Mouse (Mus musculus): Measurements from ENCODE around the gene Ces2a.

Ces2a gene

GRCm38 (mm10) chr8:104733753-104734152, at the start of gene Ces2a:
TSS of gene Ces2a (plus strand) at chr8:104734003.
- DNase-seq (ENCODE audit: low spot score), result no peak

- DNase-seq (ENCODE audit: low spot score), result no peak
Measured at GRCm38 (mm10) chr8:104688433-104688832, 45.4 kb upstream of the Ces2a start.

DNA sequence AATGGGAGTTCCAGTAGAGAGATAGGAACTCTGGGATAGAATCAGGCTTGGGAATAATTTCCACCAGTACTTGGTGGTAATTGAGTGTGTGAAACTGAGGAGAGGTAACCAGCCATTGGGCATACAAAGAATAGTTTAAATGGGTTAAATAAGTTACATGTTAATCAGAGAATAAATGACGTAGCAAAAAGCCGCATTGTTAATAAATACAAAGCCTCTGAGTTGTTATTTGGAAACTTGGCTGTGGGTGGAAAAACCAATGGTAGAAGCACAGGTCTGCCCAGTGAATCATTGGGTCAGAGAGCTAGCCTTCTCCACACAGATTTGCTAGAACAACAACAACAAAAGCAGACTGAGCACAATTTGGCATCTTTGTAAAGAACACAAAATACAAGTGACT, 35.2 kb upstream of the Ces2a start:
- DNase-seq (ENCODE audit: low spot score), result no peak

GRCm38 (mm10) chr8:104701900-104702299, 31.9 kb upstream of the Ces2a start:
- no peak for DNase-seq (ENCODE audit: low spot score)

DNA sequence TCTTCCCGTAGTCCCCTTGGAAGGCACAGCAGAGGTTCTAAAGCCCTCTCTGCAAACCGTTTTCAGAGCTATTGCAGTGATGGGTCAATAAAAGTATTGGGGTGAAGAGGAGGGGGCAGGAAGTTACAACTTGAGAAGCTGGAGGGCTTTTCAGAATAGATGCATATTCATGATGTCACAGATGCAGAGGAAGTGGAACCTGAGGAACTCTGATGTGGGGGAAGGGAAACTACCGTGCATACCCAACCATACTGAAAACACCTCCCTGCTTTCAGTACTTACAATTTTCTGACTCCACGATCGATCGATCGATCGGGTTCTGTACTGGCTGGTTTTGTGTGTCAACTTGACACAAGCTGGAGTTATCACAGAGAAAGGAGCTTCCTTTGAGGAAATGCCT, 12.6 kb upstream of the Ces2a start:
- no peak for DNase-seq (ENCODE audit: low spot score)

- no peak for DNase-seq (ENCODE audit: low spot score)
Measured at GRCm38 (mm10) chr8:104731451-104731850, 2.4 kb upstream of the Ces2a start.

DNA sequence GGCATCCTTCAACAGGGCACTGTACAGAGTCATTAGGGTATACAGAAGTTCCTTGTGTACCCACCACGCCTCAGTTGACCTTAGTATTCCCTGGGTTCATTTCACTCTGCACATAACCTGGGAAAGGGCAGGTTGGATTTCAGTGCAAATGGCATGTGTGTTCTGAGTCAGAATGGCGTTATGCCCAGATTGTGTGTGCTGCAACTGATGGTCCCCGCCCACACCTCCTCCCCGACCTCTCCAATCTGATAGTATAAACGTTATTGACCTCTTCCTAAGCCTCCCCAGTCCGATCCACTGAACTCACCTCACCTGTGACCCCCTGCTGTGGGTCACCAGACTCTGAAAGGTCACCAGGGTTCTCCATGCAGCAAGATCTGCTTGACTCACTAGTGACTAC, 1.8 kb upstream of the Ces2a start:
- DNase-seq (ENCODE audit: low spot score), result no peak

DNA sequence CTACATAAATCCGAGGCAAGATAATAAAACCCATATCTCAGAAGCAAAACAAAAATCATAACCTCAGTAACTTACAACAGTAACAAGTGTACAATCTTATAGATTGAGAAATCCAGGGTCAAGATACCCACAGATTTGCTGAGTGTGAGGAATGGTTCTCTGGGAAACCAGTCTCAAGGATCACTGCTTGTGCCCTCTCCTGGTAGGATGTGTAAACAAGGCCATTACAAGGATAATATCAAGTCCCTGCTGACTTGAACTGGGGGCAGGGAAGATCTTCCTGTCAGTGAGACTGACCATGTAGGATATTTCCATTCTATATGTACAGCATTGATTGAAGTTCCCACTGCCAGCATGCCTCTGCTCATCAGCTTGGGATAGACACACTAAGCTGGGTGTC, 8.2 kb downstream of the Ces2a start:
- DNase-seq (ENCODE audit: low spot score), result no peak

DNA sequence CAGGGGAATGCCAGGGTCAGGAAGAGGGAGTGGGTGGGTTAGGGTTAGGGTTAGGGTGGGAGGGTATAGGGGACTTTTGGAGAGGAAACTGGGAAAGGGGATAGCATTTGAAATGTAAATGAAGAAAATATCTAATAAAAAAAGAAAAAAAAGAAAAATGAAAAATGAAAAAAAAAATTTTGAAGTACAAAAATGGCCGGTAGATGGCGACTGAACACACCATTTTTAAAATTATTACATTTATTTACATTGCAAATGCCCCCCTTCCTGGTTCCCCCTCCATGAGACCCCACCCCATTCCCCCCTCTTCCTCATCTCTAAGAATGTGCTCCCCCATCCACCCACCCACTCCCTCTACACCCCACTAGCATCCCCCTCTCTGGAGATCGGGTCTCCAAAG, 9.6 kb downstream of the Ces2a start:
- no peak for DNase-seq (ENCODE audit: low spot score)

- no peak for DNase-seq (ENCODE audit: low spot score)
Measured at GRCm38 (mm10) chr8:104752818-104753217, 19.0 kb downstream of the Ces2a start.

DNA sequence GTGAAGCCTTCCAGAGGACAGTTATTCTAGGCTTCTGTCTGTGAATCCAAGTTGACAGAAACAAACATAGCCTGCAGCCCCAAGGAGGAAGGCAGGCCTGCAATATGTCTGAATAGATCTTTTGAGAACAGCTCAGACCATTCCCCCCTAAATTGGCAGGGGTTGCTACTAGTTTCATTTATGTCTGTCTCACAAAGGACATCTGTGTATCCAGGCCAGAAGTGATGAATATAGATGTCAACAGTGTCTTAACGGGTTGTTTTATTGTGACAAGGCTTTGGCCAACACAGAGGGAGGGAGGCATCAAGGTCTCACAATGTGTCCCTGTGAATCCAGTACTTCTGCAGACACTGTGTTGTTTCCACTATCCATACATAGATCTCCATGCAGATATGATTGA, 23.8 kb downstream of the Ces2a start:
- DNase-seq (ENCODE audit: low spot score), result no peak

- DNase-seq (ENCODE audit: low spot score), result no peak
Measured at GRCm38 (mm10) chr8:104758209-104758608, 24.4 kb downstream of the Ces2a start.

GRCm38 (mm10) chr8:104761126-104761525, 27.3 kb downstream of the Ces2a start:
- DNase-seq (ENCODE audit: low spot score), result no peak

- no peak for DNase-seq (ENCODE audit: low spot score)
Measured at GRCm38 (mm10) chr8:104766485-104766884, 32.7 kb downstream of the Ces2a start.

DNA sequence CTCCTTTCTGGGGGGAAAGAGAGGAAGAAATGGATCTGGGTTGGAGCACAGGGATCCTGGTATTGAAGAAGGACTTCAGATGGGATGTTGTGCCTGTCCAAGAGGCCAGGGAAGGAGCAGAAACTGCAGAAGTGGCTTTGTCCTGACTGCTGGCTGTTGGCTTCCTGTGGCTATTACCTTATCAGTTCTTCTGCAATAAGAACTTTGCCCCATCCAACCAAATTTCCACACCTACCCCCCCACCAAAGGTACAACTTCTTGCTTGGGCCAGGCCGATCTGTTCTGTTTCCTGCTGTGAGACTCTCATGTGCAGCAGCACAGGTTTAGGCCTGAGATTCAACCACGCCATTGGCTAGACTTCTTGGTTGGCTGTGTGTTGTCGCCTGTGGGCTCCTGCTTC, 36.6 kb downstream of the Ces2a start:
- no peak for DNase-seq (ENCODE audit: low spot score)

DNA sequence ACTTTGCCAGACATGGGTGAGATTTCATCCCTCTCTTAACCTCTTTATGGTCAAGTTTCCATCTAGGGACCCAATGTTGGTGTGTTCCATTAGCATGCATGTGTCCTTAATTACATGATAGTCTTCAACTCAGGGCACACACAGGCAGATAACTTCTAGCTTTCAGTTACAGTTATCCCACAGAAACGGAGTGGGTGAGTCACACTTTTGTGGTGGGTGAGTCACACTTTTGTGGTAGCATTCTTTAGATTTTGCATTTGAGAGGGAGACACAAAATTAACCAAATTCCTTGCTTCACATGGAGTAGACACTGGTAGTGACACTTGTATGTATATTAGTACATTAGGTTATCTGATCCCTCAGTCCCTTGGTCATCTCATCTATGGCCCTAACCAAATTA, 53.2 kb downstream of the Ces2a start:
- no peak for DNase-seq (ENCODE audit: low spot score)

DNA sequence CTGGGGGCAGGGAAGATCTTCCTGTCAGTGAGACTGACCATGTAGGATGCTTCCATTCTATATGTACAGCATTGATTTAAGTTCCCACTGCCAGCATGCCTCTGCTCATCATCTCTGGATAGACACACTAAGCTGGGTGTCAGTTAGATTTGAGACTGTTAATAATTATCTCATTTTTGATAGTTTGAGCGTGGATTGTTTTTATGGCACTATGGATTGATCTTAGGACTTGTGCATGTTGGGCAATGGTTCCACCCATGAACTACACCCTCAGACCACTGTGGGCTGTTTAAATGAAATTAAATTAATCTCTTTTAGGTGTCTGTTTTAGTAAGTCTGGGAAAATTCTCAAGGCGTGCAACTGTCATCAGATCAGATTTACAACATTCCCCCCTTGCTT, 55.1 kb downstream of the Ces2a start:
- no peak for DNase-seq (ENCODE audit: low spot score)

DNA sequence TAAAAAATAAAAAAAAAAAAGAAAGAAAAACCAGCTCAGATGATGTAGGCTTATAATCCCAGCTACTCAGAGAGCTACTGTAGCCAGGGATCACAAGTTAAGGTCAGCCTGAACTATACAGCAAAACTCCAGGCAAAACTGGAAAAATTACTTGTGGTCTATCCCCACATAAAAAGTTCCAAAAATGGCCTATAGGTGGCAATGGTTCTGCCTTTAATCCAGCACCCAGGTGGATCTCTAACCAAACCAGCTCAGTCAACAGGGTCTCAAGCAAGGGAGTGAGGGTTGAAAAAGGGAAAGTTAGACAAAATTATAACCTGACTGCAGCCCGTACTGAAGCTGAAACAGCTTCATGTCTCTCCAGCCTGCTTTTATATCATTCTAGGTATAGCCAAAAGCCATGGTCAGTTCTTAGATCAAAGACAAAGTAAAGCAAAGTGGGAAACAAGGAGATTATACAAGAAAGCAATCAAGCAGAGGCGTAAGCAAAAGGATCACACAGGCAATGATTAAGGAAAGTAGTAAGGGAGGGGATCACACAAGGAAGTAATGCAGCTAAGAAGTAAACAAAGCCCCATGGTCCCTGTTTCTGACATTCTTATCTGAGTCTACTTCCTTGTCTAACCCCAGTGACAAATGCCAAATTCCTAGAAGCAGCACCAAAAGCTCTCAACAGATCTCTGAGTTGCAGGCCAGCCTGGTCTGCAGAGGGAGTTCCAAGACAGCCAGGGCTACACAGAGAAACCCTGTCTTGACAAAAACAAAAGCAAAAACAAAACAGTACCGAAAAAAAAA, 56.3 kb downstream of the Ces2a start:
- peak; percentile 15 for DNase-seq (ENCODE audit: low spot score)
